Mouse (Mus musculus) heart, embryonic 11.5 days (tissue): ENCODE results near the gene Ptprn2. TPM values are rescaled to one million over a fixed set of nuclear protein-coding genes. Genes with fewer than 3 reads are reported as not detected.

Experiments
- ATAC-seq: fragments of 200-750 bp; cut with Nextera tagmentation; replicated peaks from 2 replicates; pipeline ENCODE4 v1.8.0; 2017; ENCODE audit warnings: moderate library complexity; ENCODE audit not compliant: insufficient number of reproducible peaks, low FRiP score, low TSS enrichment
- H3K27ac ChIP-seq: fragments of 300-500 bp; sonication (generic); 2 replicates; pipeline ENCODE4 v1.5.1; 2014; ENCODE audit warnings: mild to moderate bottlenecking, low read depth, low read length
- H3K27me3 ChIP-seq: fragments of 300-500 bp; sonication (generic); 2 replicates; pipeline ENCODE4 v1.6.1; 2014; ENCODE audit warnings: mild to moderate bottlenecking, low read length, mixed read lengths; ENCODE audit not compliant: control insufficient read depth, insufficient read depth
- H3K36me3 ChIP-seq: fragments of 300-500 bp; sonication (generic); 2 replicates; pipeline ENCODE4 v1.6.1; 2014; ENCODE audit warnings: mild to moderate bottlenecking, low read length, moderate library complexity, mixed read lengths; ENCODE audit not compliant: control insufficient read depth, insufficient read depth
- H3K4me1 ChIP-seq: fragments of 300-500 bp; sonication (generic); 2 replicates; pipeline ENCODE4 v1.6.1; 2014; ENCODE audit warnings: low read length; ENCODE audit not compliant: control insufficient read depth, insufficient read depth
- H3K4me2 ChIP-seq: fragments of 300-500 bp; sonication (generic); 2 replicates; pipeline ENCODE4 v1.6.1; 2014; ENCODE audit warnings: mild to moderate bottlenecking, moderate library complexity
- H3K4me3 ChIP-seq: fragments of 300-500 bp; sonication (generic); 2 replicates; pipeline ENCODE4 v1.5.1; 2014; ENCODE audit warnings: low read depth, low read length
- H3K9ac ChIP-seq: fragments of 300-500 bp; sonication (generic); 2 replicates; pipeline ENCODE4 v1.6.1; 2014; ENCODE audit warnings: mild to moderate bottlenecking, low read depth, low read length, moderate library complexity
- H3K9me3 ChIP-seq: fragments of 300-500 bp; sonication (generic); replicated peaks from 2 replicates; pipeline ENCODE4 v1.6.1; 2016; ENCODE audit warnings: low read length; ENCODE audit not compliant: control insufficient read depth
- WGBS: fragments of 180-500 bp; shearing (Covaris S2); extraction: QIAGEN DNeasy Blood & Tissue Kit; methylation state at CpG from one replicate; pipeline ENCODE4 v1.1.7; 2014; ENCODE audit not compliant: insufficient replicate concordance; 5-methylcytosine and 5-hydroxymethylcytosine counted together
- polyA plus RNA-seq: library from polyadenylated mRNA; unstranded; fragments of >200 nt; fragmentation: Nextera tagmentation; extraction: Ambion mirVana; gene quantifications from 2 replicates; pipeline ENCODE4 v1.2.1, GENCODE M21; 2014

The Ptprn2 gene
- polyA plus RNA-seq, 1 experiment from 2014 or later, result not detected

- Histone ChIP-seq H3K9me3 (no peaks in the 10 kb centered on the region), H3K4me3 (no peak overlapping the region), H3K4me1 (peaks cover 14% of the 10 kb centered on the region), H3K36me3 (no peaks in the 10 kb centered on the region), H3K4me2 (no peak overlapping the region), H3K27me3 (no peaks in the 10 kb centered on the region), H3K9ac (no peak overlapping the region), H3K27ac (no peak overlapping the region)
- 83% methylated on average over 10 of the region's 10 CpGs for WGBS
- no peak for ATAC-seq
Observed at GRCm38 (mm10) chr12:117054925-117055570, 569.5 kb downstream of the Ptprn2 start.

- H3K4me3 ChIP-seq, result no peak overlapping the region
- H3K36me3 ChIP-seq, result no peaks in the 10 kb centered on the region
- 45% methylated on average over 6 of the region's 6 CpGs for WGBS
- H3K9me3 ChIP-seq, result no peaks in the 10 kb centered on the region
- H3K4me2 ChIP-seq, result peak overlapping the region; percentile 39
- peak; percentile 76 for ATAC-seq
- H3K4me1 ChIP-seq, result peaks cover 14% of the 10 kb centered on the region
- H3K27ac ChIP-seq, result peak overlapping the region; percentile 29; the same call in 1 of the 2 replicates
- H3K27me3 ChIP-seq, result no peaks in the 10 kb centered on the region
- no peak overlapping the region for H3K9ac ChIP-seq
Observed at GRCm38 (mm10) chr12:117058184-117058958, 572.9 kb downstream of the Ptprn2 start.

- peak overlapping the region; percentile 39 for H3K4me2 ChIP-seq
- 59% methylated on average over 7 of the region's 7 CpGs for WGBS
Observed at GRCm38 (mm10) chr12:117058975-117059374, 573.5 kb downstream of the Ptprn2 start.

GRCm38 (mm10) chr12:117077664-117078063 is 592.1 kb downstream of the Ptprn2 start:
- 0 out of 2 replicates have a peak, but pooled peaks have one; percentile 22 for ATAC-seq
- Histone ChIP-seq H3K4me2 (no peak overlapping the region), H3K27ac (no peak overlapping the region), H3K9ac (no peak overlapping the region), H3K4me1 (no peaks in the 10 kb centered on the region), H3K4me3 (no peak overlapping the region), H3K27me3 (no peaks in the 10 kb centered on the region), H3K36me3 (no peaks in the 10 kb centered on the region), H3K9me3 (no peaks in the 10 kb centered on the region)
- WGBS, result 59% methylated on average over 7 of the region's 7 CpGs

More at GRCm38 (mm10) chr12:117058975-117059374, 573.5 kb downstream of the Ptprn2 start:
- peak; percentile 67 for ATAC-seq
- H3K4me1 ChIP-seq, result peaks cover 14% of the 10 kb centered on the region
- no peak overlapping the region for H3K9ac ChIP-seq
- no peaks in the 10 kb centered on the region for H3K27me3 ChIP-seq
- no peaks in the 10 kb centered on the region for H3K9me3 ChIP-seq
- no peaks in the 10 kb centered on the region for H3K36me3 ChIP-seq
- peak overlapping the region; percentile 29; the same call in 1 of the 2 replicates for H3K27ac ChIP-seq
- no peak overlapping the region for H3K4me3 ChIP-seq

GRCm38 (mm10) chr12:117078945-117079344 is 593.4 kb downstream of the Ptprn2 start:
- 75% methylated on average over 5 of the region's 5 CpGs for WGBS
- Histone ChIP-seq H3K9ac (no peak overlapping the region), H3K36me3 (no peaks in the 10 kb centered on the region), H3K9me3 (no peaks in the 10 kb centered on the region), H3K4me1 (no peaks in the 10 kb centered on the region), H3K4me2 (no peak overlapping the region), H3K27me3 (no peaks in the 10 kb centered on the region), H3K27ac (no peak overlapping the region), H3K4me3 (no peak overlapping the region)
- ATAC-seq, result no peak

GRCm38 (mm10) chr12:117079724-117080123 is 594.2 kb downstream of the Ptprn2 start:
- WGBS, result 21% methylated on average over 2 of the region's 2 CpGs

GRCm38 (mm10) chr12:117083856-117084701 is 598.6 kb downstream of the Ptprn2 start:
- 79% methylated on average over 3 of the region's 3 CpGs for WGBS
- Histone ChIP-seq H3K36me3 (no peaks in the 10 kb centered on the region), H3K9ac (no peak overlapping the region), H3K4me1 (no peaks in the 10 kb centered on the region), H3K27ac (no peak overlapping the region), H3K4me2 (no peak overlapping the region), H3K4me3 (no peak overlapping the region), H3K9me3 (no peaks in the 10 kb centered on the region), H3K27me3 (no peaks in the 10 kb centered on the region)
- ATAC-seq, result no peak

More at GRCm38 (mm10) chr12:117079724-117080123, 594.2 kb downstream of the Ptprn2 start:
- no peak for ATAC-seq
- H3K36me3 ChIP-seq, result no peaks in the 10 kb centered on the region
- H3K27ac ChIP-seq, result no peak overlapping the region
- no peak overlapping the region for H3K9ac ChIP-seq
- H3K4me1 ChIP-seq, result no peaks in the 10 kb centered on the region
- H3K27me3 ChIP-seq, result no peaks in the 10 kb centered on the region
- no peak overlapping the region for H3K4me2 ChIP-seq
- H3K4me3 ChIP-seq, result no peak overlapping the region
- H3K9me3 ChIP-seq, result no peaks in the 10 kb centered on the region

GRCm38 (mm10) chr12:117084702-117085409 is 599.3 kb downstream of the Ptprn2 start:
- Histone ChIP-seq H3K27me3 (no peaks in the 10 kb centered on the region), H3K9ac (no peak overlapping the region), H3K4me2 (no peak overlapping the region), H3K36me3 (no peaks in the 10 kb centered on the region), H3K4me3 (no peak overlapping the region), H3K27ac (no peak overlapping the region), H3K4me1 (no peaks in the 10 kb centered on the region), H3K9me3 (no peaks in the 10 kb centered on the region)
- 42% methylated on average over 5 of the region's 5 CpGs for WGBS
- ATAC-seq, result no peak
